Mouse (Mus musculus) erythroblast, embryonic 14.5 days (primary cell): ENCODE results near the gene Pramel1.

ENCODE experiments used
- GATA1 ChIP-seq: IDR thresholded peaks from 2 replicates; pipeline ENCODE4 v1.6.1; 2012; ENCODE audit warnings: low read length, inconsistent platforms, mixed read lengths
- TAL1 ChIP-seq: IDR thresholded peaks from 3 replicates; pipeline ENCODE4 v1.6.1; 2012; ENCODE audit warnings: low read length, inconsistent platforms, mixed read lengths

DNA sequence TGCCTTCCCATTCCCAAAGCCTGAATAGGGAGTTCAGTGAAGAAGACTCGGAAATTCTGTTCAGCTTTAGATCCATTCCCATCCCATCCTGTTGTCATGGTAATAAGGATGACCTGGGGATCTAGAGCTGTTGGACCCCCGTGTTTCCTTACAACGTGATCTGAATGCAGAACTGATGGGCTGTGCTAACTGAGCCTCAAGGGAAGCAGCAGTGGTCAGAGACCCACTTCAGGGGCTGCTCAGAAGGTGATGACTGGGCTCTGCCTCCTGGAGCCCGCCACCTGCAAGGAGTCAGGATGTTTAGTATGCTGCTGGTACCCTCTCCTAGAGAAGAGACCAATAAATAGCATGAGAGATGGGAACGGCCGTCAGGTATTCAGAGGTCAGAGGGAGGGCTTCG lies 14.7 kb upstream of the Pramel1 start:
- TF ChIP-seq GATA1 (no peak), TAL1 (no peak)
